Mouse (Mus musculus) cortical plate, adult 2 months (tissue): ENCODE data around the gene Prpf18.

Experiments
- CTCF ChIP-seq: fragments of 200-500 bp; IDR thresholded peaks from 2 replicates; pipeline ENCODE4 v1.5.1; 2011; ENCODE audit warnings: mild to moderate bottlenecking, control low read depth, low read length; ENCODE audit not compliant: insufficient read depth; ENCODE audit errors: extremely low read depth
- POLR2A ChIP-seq: fragments of 200-500 bp; IDR thresholded peaks from 2 replicates; pipeline ENCODE4 v1.6.1; 2011; ENCODE audit warnings: mild to moderate bottlenecking, low read length, control low read depth; ENCODE audit not compliant: insufficient read depth; ENCODE audit errors: extremely low read depth

- no peak for TF ChIP-seq POLR2A
- no peak for TF ChIP-seq CTCF
Observed at GRCm38 (mm10) chr2:4626911-4627310, 25.0 kb downstream of the Prpf18 start.
